Mouse (Mus musculus) spleen, embryonic (tissue): Measurements from ENCODE around the gene Tsga13.

Experiments
- CTCF ChIA-PET: fragments of 350-600 bp; sonication (Branson Sonifier 250); formaldehyde crosslinking; loops from one replicate; lab custom pipeline; 2022; lab: Charles Lee

The Tsga13 gene

DNA sequence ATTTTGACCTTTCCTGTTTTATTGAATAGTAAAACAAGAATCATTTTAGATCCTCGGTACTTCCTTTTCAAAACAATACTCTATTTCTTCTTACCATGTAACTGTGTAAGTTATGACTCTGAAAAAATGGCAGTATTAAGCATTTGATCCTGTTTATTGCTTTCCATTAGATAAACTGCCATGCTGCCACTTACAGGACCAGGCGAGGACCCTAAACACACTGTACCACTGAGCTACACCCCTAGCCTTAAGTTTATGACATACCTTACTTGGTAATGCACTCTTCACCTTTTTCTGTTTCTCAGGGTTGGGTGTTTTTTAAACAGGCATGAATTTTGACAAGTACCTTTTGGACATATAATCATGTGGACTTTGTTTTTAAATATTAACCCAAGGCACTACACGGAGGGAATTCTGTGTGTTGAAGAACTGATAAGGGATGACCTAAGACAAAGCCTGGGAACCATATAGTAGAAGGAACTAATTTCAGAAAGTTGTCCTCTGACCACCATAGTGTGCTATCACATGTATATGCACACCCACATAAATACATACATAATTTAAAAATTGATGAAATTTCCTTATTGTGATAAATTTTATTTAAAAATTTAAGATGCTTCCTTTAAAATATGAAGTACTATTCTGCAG, 50.2 kb downstream of the Tsga13 start:
- CTCF ChIA-PET: no interaction called here

DNA sequence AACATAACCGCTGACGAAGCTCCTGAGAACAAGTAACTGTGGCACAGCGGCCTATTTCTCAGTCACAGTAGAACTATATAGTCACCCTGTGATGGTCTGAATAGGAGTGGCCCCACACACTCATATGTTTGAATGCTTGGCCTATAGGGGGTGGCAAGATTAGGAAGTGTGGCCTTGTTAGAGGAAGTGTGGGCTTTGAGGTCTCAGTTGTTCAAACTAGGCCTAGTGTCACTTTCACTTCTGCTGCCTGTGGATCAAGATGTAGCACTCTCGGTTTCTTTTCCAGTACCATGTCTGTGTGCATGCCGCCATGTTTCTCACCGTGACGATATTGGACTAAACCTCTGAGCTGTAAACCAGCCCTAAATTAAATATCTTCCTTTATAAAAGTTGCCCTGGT, 59.4 kb downstream of the Tsga13 start:
- CTCF ChIA-PET: no interaction called here

DNA sequence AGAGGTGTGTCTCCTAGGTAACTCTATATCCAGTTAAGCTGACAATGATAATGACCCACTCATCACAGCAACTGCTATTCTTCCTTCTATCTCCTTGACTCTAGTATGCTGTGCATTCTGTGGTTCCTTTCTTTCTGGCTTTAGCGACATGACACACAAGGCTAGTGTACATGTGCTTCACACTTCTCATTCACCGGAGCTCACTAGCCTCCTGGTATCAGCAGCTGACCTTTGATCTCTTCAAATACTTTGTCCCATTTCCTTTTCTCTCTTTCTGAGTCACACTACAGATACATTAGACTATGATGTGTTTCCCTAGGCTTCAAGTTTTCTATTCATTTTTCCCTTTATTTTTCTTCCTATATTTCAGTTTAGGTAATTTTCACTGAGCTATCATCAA, 60.2 kb downstream of the Tsga13 start:
- CTCF ChIA-PET: interaction anchor here (0.8 kb wide), 1 partner anchor 14 kb away, joined by 3 read pairs; no protein-coding TSS in a partner anchor

DNA sequence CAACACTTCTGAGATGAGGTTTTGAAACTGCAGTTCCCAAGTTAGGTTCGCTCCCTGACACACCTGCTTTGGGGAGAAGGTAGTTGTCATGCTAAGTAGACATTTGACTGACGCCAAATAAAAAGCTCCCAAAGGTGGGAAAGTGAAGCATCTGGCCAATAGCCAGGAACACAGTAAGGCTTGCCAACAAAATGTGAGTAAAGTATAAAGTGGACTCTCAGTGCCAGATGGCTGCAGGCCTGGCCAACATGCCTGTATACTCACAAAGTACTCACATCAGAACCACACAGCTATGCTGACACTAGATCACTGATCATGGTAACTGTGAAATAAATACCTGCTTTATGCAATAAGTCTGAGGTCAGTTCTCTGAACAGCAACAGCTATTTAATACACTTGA, 65.6 kb downstream of the Tsga13 start:
- CTCF ChIA-PET: no interaction called here
